Mouse (Mus musculus): ENCODE data around the gene Klhl4. TPM values are rescaled to one million over a fixed set of nuclear protein-coding genes. Genes with fewer than 3 reads are reported as not detected.

Gene Klhl4
- polyA plus RNA-seq (2015; fragmentation: Nextera tagmentation; extraction: Ambion mirVana), result 11.6 and 12.3 TPM in 2 replicates

DNA sequence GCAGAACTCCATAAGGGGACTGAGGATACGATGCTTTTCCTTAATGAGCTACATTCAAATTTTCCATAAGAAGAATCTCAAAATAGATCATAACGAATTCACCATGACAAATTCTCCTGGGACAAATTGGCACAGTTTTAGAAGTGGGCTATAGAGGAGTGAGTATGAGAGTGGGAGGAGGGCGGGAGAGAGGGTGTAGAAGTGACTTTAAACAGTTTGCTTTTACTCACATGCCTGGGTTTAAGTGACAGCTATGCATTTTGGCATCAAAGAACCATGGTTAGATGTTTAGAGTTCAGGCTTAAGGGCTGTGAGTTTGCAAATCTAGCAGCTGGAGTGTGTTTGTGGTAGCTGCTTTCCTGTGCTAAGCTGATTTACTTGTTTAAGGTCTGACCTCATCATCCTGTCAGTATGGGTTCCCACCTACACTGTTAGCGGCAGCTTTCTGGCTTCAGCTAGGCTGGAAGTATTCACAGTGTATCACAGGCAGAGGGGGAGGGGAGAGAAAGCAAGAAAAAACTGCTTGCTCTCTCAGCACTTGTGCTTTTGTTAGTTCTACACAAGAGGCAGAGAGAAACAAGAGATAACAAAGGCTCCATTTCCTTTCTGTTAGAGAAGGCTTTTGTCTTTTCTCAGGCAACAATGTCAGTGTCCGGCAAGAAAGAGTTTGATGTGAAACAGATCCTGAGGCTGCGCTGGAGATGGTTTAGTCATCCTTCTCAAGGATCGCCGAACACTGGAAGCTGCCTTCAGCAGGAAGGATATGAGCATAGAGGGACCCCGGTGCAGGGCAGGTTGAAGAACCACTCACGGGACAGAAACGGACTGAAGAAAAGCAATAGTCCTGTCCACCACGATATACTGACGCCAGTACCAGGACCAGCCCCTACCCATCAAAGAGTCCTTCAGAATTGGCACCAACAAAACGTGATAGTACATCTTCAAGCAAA lies at the start of gene Klhl4:
Gene Klhl4 (plus strand): TSS at position 552 of the 950 bp plus-strand sequence.
- no peaks in the 10 kb centered on the region for H3K36me3 ChIP-seq
- ATAC-seq (ENCODE audit: low FRiP score, low read depth), result no peak
- no peaks in the 10 kb centered on the region for H3K4me1 ChIP-seq
- peak within 1 kb of the TSS; percentile 20 for H3K4me3 ChIP-seq
- H3K9ac ChIP-seq, result no peak within 1 kb of the TSS
- no peaks in the 10 kb centered on the region for H3K27me3 ChIP-seq
- peak within 1 kb of the TSS; percentile 42 for H3K4me2 ChIP-seq (replicated peaks)
- WGBS, result 47% methylated on average over 14 of the region's 14 CpGs
- no peak within 1 kb of the TSS for H3K27ac ChIP-seq
- H3K9me3 ChIP-seq, result no peaks in the 10 kb centered on the region

DNA sequence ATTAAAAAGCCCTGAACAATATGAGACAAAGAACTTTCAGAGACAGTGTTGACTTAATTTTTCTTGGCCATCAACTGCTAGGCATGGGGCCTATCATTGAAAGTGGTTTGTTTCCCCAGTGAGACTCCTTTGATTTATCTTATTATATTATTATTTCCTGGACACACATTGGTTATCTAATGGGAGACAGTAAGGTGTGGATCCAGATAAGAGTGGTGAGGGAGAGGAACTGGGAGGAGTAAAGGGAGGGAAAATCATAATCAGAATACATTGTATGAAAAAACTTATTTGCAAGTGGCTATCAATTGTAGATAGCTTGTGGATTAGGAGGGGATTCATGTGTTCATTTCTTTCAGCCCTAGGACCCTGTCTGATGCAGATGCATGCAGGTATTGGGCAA lies 10.0 kb downstream of the Klhl4 start:
- H3K9me3 ChIP-seq, result no peaks in the 10 kb centered on the region
- H3K27ac ChIP-seq, result no peak overlapping the region
- no peaks in the 10 kb centered on the region for H3K27me3 ChIP-seq
- H3K9ac ChIP-seq, result no peak overlapping the region
- ATAC-seq (ENCODE audit: low FRiP score, low read depth), result no peak
- H3K4me1 ChIP-seq, result no peaks in the 10 kb centered on the region
- no peak overlapping the region for H3K4me3 ChIP-seq
- H3K36me3 ChIP-seq, result no peaks in the 10 kb centered on the region
- H3K4me2 ChIP-seq (replicated peaks), result no peak overlapping the region

DNA sequence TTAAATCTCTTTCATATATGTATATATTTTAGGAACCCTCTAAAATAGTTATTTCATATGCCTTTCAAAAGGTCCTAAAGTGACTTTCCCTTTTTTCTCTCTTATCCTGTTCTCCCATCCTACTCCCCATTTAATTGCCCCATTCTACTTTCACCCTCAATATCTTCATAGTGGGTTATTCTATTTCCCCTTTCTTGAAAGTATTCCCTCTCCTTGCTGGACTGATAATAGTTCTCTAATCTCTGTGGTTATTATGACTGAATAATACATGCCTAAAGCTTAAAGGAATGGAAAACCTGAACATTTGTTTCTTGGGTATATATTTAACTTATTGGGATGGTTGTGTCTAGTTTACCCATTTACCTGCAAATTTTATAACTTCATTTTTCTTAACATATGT lies 12.6 kb downstream of the Klhl4 start:
- Histone ChIP-seq H3K27ac (no peak overlapping the region), H3K4me3 (no peak overlapping the region), H3K9me3 (no peaks in the 10 kb centered on the region), H3K27me3 (no peaks in the 10 kb centered on the region), H3K4me2 (replicated peaks) (no peak overlapping the region), H3K9ac (no peak overlapping the region), H3K4me1 (no peaks in the 10 kb centered on the region), H3K36me3 (no peaks in the 10 kb centered on the region)
- ATAC-seq (ENCODE audit: low FRiP score, low read depth), result no peak

DNA sequence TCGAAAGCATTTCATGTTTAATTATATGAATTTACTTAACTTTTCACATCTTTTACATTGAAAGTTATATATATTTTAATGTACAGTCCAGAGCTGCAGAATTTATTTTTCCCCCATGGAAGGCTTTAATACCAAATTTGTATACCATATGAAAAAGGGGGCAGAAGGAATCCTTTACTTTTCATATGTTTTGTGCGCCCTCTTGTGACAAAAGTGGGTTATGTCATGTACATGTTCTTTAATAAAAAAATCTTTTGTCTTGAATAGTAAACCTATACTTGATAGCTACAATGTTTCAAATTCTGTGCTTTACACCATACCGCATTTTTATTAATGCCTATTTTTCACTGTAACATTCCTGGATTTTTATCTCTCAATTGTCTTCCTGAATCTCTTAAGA lies 84.0 kb downstream of the Klhl4 start:
- H3K4me2 ChIP-seq (replicated peaks), result no peak overlapping the region
- no peak overlapping the region for H3K4me3 ChIP-seq
- 31% methylated on average over 3 of the region's 3 CpGs for WGBS
- H3K9me3 ChIP-seq, result no peaks in the 10 kb centered on the region
- H3K36me3 ChIP-seq, result no peaks in the 10 kb centered on the region
- H3K9ac ChIP-seq, result no peak overlapping the region
- H3K27me3 ChIP-seq, result no peaks in the 10 kb centered on the region
- H3K4me1 ChIP-seq, result no peaks in the 10 kb centered on the region
- ATAC-seq (ENCODE audit: low FRiP score, low read depth), result no peak
- H3K27ac ChIP-seq, result no peak overlapping the region

DNA sequence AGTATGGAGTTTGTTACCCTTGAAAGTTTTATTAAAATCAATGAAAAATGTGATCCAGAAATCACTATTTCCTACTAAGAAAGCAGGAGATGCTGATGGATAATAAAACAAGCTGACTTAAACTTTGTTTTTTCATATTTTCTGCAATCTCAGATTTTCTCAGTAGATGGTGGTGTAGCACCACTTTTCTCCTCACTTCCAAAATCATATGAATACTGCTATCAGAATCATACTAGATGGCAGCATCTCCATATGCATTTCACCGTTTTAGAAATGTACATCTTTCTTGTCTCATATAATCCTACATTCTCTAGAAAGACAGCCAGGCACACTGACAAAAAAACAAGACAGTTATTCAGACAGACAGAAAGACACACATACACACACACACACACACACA lies 108.2 kb downstream of the Klhl4 start:
- H3K4me3 ChIP-seq, result no peak overlapping the region
- H3K4me2 ChIP-seq (replicated peaks), result no peak overlapping the region
- H3K27ac ChIP-seq, result no peak overlapping the region
- H3K9ac ChIP-seq, result no peak overlapping the region
- no peaks in the 10 kb centered on the region for H3K27me3 ChIP-seq
- no peaks in the 10 kb centered on the region for H3K36me3 ChIP-seq
- no peak for ATAC-seq (ENCODE audit: low FRiP score, low read depth)
- no peaks in the 10 kb centered on the region for H3K4me1 ChIP-seq
- 67% methylated on average over 1 of the region's 1 CpGs for WGBS
- H3K9me3 ChIP-seq, result no peaks in the 10 kb centered on the region
